Mouse (Mus musculus): ENCODE results near the gene Kcnq2.

DNA sequence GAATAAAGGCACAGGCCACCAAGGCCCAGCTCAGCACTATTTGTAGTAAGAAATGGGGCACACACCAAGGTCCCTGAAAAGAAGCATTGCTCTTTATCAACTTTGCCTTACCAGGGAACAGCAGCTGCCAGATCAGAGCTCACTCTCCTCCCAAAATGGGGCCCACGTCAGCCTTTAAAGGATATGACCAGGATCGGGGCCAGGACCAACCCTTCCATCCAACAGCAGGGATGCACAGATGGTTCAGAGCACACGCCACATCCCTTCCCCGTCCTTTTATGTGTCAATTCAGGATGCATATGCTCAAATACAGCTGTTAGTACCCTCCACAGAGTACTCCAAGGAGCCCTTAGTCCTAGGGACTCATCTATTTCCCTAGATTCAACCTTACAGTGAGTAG, 4.9 kb downstream of the Kcnq2 start:
- TF ChIP-seq CTCF (IDR thresholded peaks at IDR 0.05; ENCODE audit: low read depth) (no peak), EP300 (IDR thresholded peaks at IDR 0.05; ENCODE audit: low read depth) (no peak)

Measured in heart, postnatal 0 days (tissue).